Mouse (Mus musculus) liver, embryonic 16.5 days (tissue): ENCODE measurements around the gene Srsf3. TPM values are rescaled to one million over a fixed set of nuclear protein-coding genes. Genes with fewer than 3 reads are reported as not detected.
A peak's percentile ranks its signal among the peaks of the same experiment; 100 is the strongest.
"Not testable (repeated sequence)": the region's sequence is repeated elsewhere in the genome, so short reads cannot be mapped to it uniquely, and the experiment has no call there.

Experiments used
- ATAC-seq: fragments of 200-750 bp; cut with Nextera tagmentation; 2 replicates; pipeline ENCODE4 v1.8.0; 2017; ENCODE audit warnings: low read depth, mild to moderate bottlenecking, moderate number of reproducible peaks, moderate library complexity
- H3K27ac ChIP-seq: fragments of 300-500 bp; sonication (generic); 2 replicates; pipeline ENCODE4 v1.5.1; 2014; ENCODE audit warnings: mild to moderate bottlenecking, low read length
- H3K27me3 ChIP-seq: fragments of 300-500 bp; sonication (generic); 2 replicates; pipeline ENCODE4 v1.6.1; 2014; ENCODE audit warnings: low read depth, low read length, mixed read lengths; ENCODE audit not compliant: control insufficient read depth, insufficient read depth
- H3K36me3 ChIP-seq: fragments of 300-500 bp; sonication (generic); 2 replicates; pipeline ENCODE4 v1.6.1; 2014; ENCODE audit warnings: mild to moderate bottlenecking; ENCODE audit not compliant: control insufficient read depth, insufficient read depth
- H3K4me1 ChIP-seq: fragments of 300-500 bp; sonication (generic); 2 replicates; pipeline ENCODE4 v1.6.1; 2014; ENCODE audit warnings: low read depth, low read length, mixed read lengths; ENCODE audit not compliant: control insufficient read depth
- H3K4me2 ChIP-seq: fragments of 300-500 bp; sonication (generic); 2 replicates; pipeline ENCODE4 v1.6.1; 2014; ENCODE audit warnings: low read depth, low read length, mixed read lengths
- H3K4me3 ChIP-seq: fragments of 300-500 bp; sonication (generic); 2 replicates; pipeline ENCODE4 v1.5.1; 2014; ENCODE audit warnings: low read depth, mild to moderate bottlenecking, low read length
- H3K9ac ChIP-seq: fragments of 300-500 bp; sonication (generic); 2 replicates; pipeline ENCODE4 v1.6.1; 2014; ENCODE audit warnings: low read depth, low read length
- H3K9me3 ChIP-seq: fragments of 300-500 bp; sonication (generic); replicated peaks from 2 replicates; pipeline ENCODE4 v1.6.1; 2016; ENCODE audit warnings: low read length; ENCODE audit not compliant: control insufficient read depth
- WGBS: fragments of 180-500 bp; shearing (Covaris S2); extraction: QIAGEN DNeasy Blood & Tissue Kit; methylation state at CpG from one replicate; pipeline ENCODE4 v1.1.7; 2014; ENCODE audit not compliant: insufficient replicate concordance; 5-methylcytosine and 5-hydroxymethylcytosine counted together
- polyA plus RNA-seq: library from polyadenylated mRNA; unstranded; fragments of >200 nt; fragmentation: Nextera tagmentation; extraction: Ambion mirVana; gene quantifications from 2 replicates; pipeline ENCODE4 v1.2.1, GENCODE M21; 2015

Srsf3 gene
- polyA plus RNA-seq, 1 experiment from 2014 or later, result 185 TPM

DNA sequence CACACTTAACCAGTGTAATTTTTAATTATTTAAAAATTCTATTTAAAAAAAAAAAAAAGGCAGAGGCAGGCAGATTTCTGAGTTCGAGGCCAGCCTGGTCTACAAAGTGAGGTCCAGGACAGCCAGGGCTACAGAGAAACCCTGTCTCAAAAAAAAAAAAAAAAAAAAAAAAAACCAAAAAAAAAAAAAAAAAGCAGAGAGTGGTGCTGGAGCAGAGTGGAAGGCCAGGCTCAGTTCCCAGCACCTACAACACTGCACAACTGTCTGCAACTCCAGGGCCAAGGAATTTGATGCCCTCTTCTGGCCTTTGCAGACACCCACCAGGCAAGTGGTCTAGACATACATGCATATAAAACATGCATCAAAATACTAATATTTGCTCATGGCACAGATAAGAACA, 39.4 kb upstream of the Srsf3 start:
- not testable (repeated sequence) for H3K4me1 ChIP-seq, H3K4me2 ChIP-seq, H3K27ac ChIP-seq, H3K9me3 ChIP-seq, ATAC-seq, H3K9ac ChIP-seq, H3K27me3 ChIP-seq, H3K4me3 ChIP-seq
- WGBS, result 93% methylated on average over 1 of the region's 1 CpGs
- peaks cover 26% of the 10 kb centered on the region for H3K36me3 ChIP-seq

DNA sequence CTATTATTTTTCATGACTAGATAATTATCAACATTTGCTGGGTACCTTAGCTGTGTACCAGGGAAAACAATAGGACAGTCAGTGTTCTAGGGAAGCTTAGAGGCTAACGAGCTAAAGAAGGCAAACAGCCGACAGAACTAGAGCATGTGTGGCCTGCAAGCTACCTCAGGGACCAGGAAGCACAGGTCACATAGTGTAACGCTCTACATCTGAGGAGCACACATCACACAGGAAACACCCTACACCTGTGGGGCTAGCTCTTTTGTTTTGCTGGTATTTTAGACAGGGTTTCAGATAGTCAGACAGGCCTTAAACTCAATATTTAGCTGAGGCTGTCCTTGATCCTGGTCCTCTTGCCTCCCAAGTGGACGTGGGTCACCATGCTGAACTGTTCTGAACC, 37.8 kb upstream of the Srsf3 start:
- H3K27me3 ChIP-seq, result no peaks in the 10 kb centered on the region
- no peak for ATAC-seq
- H3K4me1 ChIP-seq, result no peaks in the 10 kb centered on the region
- H3K27ac ChIP-seq, result no peak overlapping the region
- no peak overlapping the region for H3K9ac ChIP-seq
- H3K36me3 ChIP-seq, result peaks cover 28% of the 10 kb centered on the region
- no peak overlapping the region for H3K4me3 ChIP-seq
- 87% methylated on average over 4 of the region's 4 CpGs for WGBS
- H3K4me2 ChIP-seq, result no peak overlapping the region
- H3K9me3 ChIP-seq, result no peaks in the 10 kb centered on the region

DNA sequence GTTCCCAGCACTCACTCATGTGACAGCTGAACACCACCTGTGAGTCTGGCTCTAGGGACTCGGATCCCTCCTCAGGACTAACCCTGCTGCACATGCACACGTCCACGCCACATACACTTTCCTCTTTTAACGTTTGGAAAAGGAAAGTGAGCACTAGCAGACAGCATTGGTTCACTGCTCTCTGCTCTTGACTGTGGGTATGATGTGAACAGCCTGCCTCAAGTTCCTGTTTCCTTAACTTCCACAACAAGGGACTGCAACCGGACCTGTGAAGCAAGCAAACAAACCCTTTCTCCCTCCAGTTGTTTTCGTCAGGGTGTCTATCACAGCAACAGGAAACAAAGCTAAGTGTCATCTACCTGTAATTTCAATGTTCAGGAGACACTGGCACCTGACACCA, 32.0 kb upstream of the Srsf3 start:
- Histone ChIP-seq H3K9ac (no peak overlapping the region), H3K27me3 (no peaks in the 10 kb centered on the region), H3K9me3 (no peaks in the 10 kb centered on the region), H3K4me3 (no peak overlapping the region), H3K36me3 (peaks cover 17% of the 10 kb centered on the region), H3K4me1 (peaks cover 9% of the 10 kb centered on the region), H3K4me2 (no peak overlapping the region), H3K27ac (no peak overlapping the region)
- 67% methylated on average over 6 of the region's 6 CpGs for WGBS
- ATAC-seq, result no peak

DNA sequence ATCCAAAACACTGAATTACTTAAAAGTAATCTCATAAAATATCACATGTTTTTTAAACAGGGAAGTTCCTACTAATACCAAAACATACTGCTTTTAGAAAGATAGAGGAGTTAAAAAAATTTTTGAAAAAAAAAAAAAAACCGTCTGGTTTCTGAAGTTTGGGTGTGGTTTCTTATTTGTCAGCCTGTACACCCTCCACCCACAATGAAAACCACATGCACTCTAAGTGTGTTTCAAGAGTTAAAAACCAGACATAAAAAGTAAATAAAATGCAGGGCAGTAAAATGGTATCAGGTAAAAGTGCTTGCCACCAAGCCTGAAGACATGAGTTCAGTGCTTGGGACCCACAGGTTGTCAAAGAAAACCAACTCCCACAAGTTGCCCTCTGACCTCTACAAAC, 28.7 kb upstream of the Srsf3 start:
- Histone ChIP-seq H3K4me2 (peak overlapping the region; percentile 15; the same call in 1 of the 2 replicates), H3K4me3 (no peak overlapping the region), H3K36me3 (peaks cover 8% of the 10 kb centered on the region; the same call in 1 of the 2 replicates), H3K27ac (no peak overlapping the region), H3K9ac (no peak overlapping the region), H3K9me3 (no peaks in the 10 kb centered on the region), H3K4me1 (peaks cover 27% of the 10 kb centered on the region), H3K27me3 (no peaks in the 10 kb centered on the region)
- WGBS, result 15% methylated on average over 1 of the region's 1 CpGs
- ATAC-seq, result no peak

DNA sequence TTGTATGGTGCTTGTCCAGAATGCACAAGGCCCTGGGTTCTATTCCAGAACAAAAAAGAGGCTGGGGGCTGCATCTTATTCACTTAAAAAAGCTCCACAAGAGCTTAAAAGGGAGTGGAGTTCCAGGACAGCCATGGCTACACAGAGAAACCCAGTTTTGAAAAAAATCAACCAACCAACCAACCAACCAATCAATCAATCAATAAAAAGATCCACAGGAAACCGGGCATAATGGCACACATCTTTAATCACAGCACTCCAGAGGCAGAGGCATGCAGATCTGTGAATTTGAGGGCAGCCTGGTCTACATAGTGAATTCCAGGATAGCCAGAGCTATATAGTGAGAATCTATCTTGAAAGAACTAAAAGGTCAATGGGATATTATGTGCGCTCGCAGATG, 27.4 kb upstream of the Srsf3 start:
- 79% methylated on average over 3 of the region's 3 CpGs for WGBS
- no peak for ATAC-seq
- H3K4me1 ChIP-seq, result peaks cover 27% of the 10 kb centered on the region
- H3K27me3 ChIP-seq, result no peaks in the 10 kb centered on the region
- H3K4me3 ChIP-seq, result no peak overlapping the region
- H3K9me3 ChIP-seq, result no peaks in the 10 kb centered on the region
- H3K27ac ChIP-seq, result no peak overlapping the region
- 0 out of 2 replicates have a peak, but pooled peaks cover 2% of the 10 kb centered on the region for H3K36me3 ChIP-seq
- H3K4me2 ChIP-seq, result no peak overlapping the region
- no peak overlapping the region for H3K9ac ChIP-seq

DNA sequence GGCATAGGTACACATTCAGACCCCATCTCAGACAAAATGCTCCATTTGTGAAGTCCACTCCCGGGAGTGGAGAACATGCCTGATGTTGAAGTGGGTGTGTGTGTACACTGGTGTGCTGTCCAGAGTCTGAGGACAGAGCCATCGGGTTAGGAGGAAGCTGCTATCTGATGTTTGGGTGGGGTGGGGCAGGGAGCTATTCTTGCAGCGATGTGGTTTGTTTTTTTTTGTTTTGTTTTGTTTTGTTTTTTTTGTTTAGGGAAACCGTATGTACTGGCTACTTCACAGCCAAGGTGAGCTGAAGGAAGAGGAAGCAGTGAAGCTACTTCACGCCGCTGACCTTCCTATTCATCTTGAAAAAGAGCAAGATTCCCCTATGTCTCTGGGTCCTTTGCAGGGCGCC, 25.6 kb upstream of the Srsf3 start:
- Histone ChIP-seq H3K9me3 (no peaks in the 10 kb centered on the region), H3K4me3 (peak overlapping the region; percentile 99), H3K4me2 (peak overlapping the region; percentile 91), H3K9ac (peak overlapping the region; percentile 99), H3K4me1 (peaks cover 27% of the 10 kb centered on the region), H3K27ac (peak overlapping the region; percentile 92), H3K27me3 (no peaks in the 10 kb centered on the region), H3K36me3 (no peaks in the 10 kb centered on the region)
- no peak for ATAC-seq
- WGBS, result 2% methylated on average over 7 of the region's 7 CpGs

DNA sequence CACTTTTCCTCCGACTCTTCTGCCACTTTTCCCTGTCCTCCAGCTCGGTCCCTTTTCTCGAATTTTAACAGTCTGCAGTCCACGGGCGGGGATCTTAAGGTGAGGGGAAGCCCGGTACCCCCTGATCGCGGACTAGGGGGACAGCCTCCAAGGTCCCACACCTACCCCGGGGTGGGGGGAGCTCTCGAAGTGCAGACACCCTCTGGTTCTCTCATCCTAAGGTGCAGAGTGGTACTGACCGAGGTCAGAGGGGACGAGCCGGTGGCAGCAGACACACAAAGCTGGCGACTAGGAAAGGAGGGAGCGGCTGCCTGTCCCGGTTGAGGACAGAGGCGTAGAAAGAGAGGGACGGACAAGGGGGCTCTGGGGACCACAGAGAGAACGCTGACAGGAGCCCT, 25.2 kb upstream of the Srsf3 start:
- H3K9me3 ChIP-seq, result no peaks in the 10 kb centered on the region
- ATAC-seq, result no peak; the same call in 1 of the 2 replicates
- H3K4me1 ChIP-seq, result peaks cover 27% of the 10 kb centered on the region
- peak overlapping the region; percentile 99 for H3K4me3 ChIP-seq
- peak overlapping the region; percentile 99 for H3K9ac ChIP-seq
- H3K27me3 ChIP-seq, result no peaks in the 10 kb centered on the region
- H3K36me3 ChIP-seq, result no peaks in the 10 kb centered on the region
- H3K4me2 ChIP-seq, result peak overlapping the region; percentile 91
- H3K27ac ChIP-seq, result peak overlapping the region; percentile 92
- WGBS, result under 1% methylated on average over 19 of the region's 19 CpGs

DNA sequence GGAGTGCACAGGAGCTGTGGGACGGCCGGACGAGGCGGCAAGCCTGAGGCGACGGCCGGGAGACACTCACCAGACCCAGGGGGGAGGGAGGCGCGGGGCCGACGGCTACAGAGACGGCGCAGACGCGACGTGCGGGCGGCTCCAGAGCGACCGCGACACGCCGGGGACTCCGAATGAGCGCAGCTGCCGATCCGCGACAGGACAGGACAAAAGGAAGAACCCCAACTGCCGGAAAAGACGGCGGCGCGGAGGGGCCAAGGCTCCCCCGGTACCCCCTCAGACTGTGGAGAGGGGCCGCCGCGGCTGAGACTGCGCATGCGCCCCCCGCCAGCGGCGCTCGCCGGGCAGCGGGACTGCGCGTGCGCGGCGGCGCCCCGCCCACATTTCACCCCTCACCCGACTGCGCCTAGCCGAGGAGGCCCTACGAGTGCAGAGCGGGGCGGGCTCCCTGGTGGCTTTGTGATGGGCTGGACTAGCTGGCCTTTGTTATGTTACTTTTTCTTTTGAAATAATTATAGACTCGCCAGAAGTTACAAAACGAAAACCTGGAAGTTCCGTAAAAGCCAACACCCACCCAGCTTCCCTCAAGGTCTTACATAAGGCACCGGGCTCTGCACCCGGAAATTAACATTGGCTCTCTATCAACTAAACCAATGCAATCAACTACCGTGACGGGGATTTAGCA, 24.6 kb upstream of the Srsf3 start, which contains the start of gene Stk38:
Stk38 (minus strand) TSS at position 355 of the 685 bp plus-strand sequence.
- peak; percentile 93 for ATAC-seq
- Histone ChIP-seq H3K4me1 (peaks cover 27% of the 10 kb centered on the region), H3K9me3 (no peaks in the 10 kb centered on the region), H3K4me2 (peak within 1 kb of the TSS; percentile 91), H3K27ac (peak within 1 kb of the TSS; percentile 92), H3K4me3 (peak within 1 kb of the TSS; percentile 99), H3K36me3 (no peaks in the 10 kb centered on the region), H3K27me3 (no peaks in the 10 kb centered on the region), H3K9ac (peak within 1 kb of the TSS; percentile 99)
- WGBS, result under 1% methylated on average over 64 of the region's 65 CpGs

DNA sequence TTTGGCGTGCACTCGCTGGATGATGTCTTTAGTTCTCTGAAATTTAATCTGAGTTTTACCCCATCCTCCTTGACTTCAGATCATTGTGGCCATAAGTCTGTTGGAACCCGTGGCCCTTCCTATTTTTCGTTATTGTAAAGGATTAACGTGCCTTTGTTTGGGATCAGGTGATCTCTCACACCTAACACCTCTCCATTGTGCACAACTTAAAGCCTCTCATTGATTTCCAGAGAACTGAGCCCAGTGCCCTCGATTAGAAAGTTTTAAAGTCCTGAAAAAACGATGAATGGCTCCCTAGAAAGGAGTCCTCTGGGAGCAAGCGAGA, 24.1 kb upstream of the Srsf3 start:
- Histone ChIP-seq H3K4me2 (peak overlapping the region; percentile 91), H3K27ac (peak overlapping the region; percentile 92), H3K36me3 (no peaks in the 10 kb centered on the region), H3K4me1 (peaks cover 27% of the 10 kb centered on the region), H3K4me3 (peak overlapping the region; percentile 99), H3K27me3 (no peaks in the 10 kb centered on the region), H3K9ac (peak overlapping the region; percentile 99), H3K9me3 (no peaks in the 10 kb centered on the region)
- WGBS, result 21% methylated on average over 8 of the region's 8 CpGs
- ATAC-seq, result no peak
